Mouse (Mus musculus) hindbrain, embryonic 15.5 days (tissue): Measurements from ENCODE around the gene Kdm2a. TPM values are rescaled to one million over a fixed set of nuclear protein-coding genes. Genes with fewer than 3 reads are reported as not detected.

Experiments used
- ATAC-seq: fragments of 200-750 bp; cut with Nextera tagmentation; 2 replicates; pipeline ENCODE4 v1.8.0; 2017; ENCODE audit warnings: low read depth, moderate number of reproducible peaks, moderate TSS enrichment; ENCODE audit not compliant: low FRiP score
- H3K27ac ChIP-seq: fragments of 300-500 bp; sonication (generic); replicated peaks from 2 replicates; pipeline ENCODE4 v1.5.1; 2015; ENCODE audit warnings: mild to moderate bottlenecking, inconsistent platforms
- H3K27me3 ChIP-seq: fragments of 300-500 bp; sonication (generic); 2 replicates; pipeline ENCODE4 v1.6.1; 2015; ENCODE audit warnings: control low read depth, inconsistent platforms
- H3K36me3 ChIP-seq: fragments of 300-500 bp; sonication (generic); 2 replicates; pipeline ENCODE4 v1.6.1; 2015; ENCODE audit warnings: control low read depth, inconsistent platforms
- H3K4me1 ChIP-seq: fragments of 300-500 bp; sonication (generic); replicated peaks from 2 replicates; pipeline ENCODE4 v1.6.1; 2015; ENCODE audit warnings: control low read depth, inconsistent platforms
- H3K4me2 ChIP-seq: fragments of 300-500 bp; sonication (generic); 2 replicates; pipeline ENCODE4 v1.6.1; 2015; ENCODE audit warnings: moderate library complexity, mild to moderate bottlenecking, inconsistent platforms
- H3K4me3 ChIP-seq: fragments of 300-500 bp; sonication (generic); 2 replicates; pipeline ENCODE4 v1.5.1; 2015; ENCODE audit warnings: mild to moderate bottlenecking, inconsistent platforms
- H3K9ac ChIP-seq: fragments of 300-500 bp; sonication (generic); 2 replicates; pipeline ENCODE4 v1.6.1; 2015; ENCODE audit warnings: inconsistent platforms
- H3K9me3 ChIP-seq: fragments of 300-500 bp; sonication (generic); 2 replicates; pipeline ENCODE4 v1.6.1; 2016; ENCODE audit warnings: control low read depth, inconsistent platforms
- WGBS: fragments of 180-500 bp; shearing (Covaris S2); methylation state at CpG from one replicate; pipeline ENCODE4 v1.1.7; 2015; 5-methylcytosine and 5-hydroxymethylcytosine counted together
- polyA plus RNA-seq: library from polyadenylated mRNA; unstranded; fragments of >200 nt; fragmentation: Nextera tagmentation; extraction: Ambion mirVana; gene quantifications from 2 replicates; pipeline ENCODE4 v1.2.1, GENCODE M21; 2015

Kdm2a gene
- polyA plus RNA-seq: 32.7 and 36.3 TPM in 2 replicates

GRCm38 (mm10) chr19:4397798-4398629 is at the start of gene Kdm2a:
Gene Kdm2a (minus strand): TSS chr19:4398285.
- Histone ChIP-seq H3K4me3 (peak within 1 kb of the TSS; percentile 96), H3K27ac (peak within 1 kb of the TSS; percentile 89), H3K9me3 (no peaks in the 10 kb centered on the region), H3K4me1 (peaks cover 30% of the 10 kb centered on the region), H3K4me2 (peak within 1 kb of the TSS; percentile 91), H3K36me3 (no peaks in the 10 kb centered on the region), H3K27me3 (no peaks in the 10 kb centered on the region), H3K9ac (peak within 1 kb of the TSS; percentile 67)
- peak; percentile 59 for ATAC-seq
- under 1% methylated on average over 71 of the region's 82 CpGs for WGBS

- Histone ChIP-seq H3K4me1 (no peaks in the 10 kb centered on the region; the same call in 1 of the 2 replicates), H3K4me3 (no peak overlapping the region), H3K9ac (no peak overlapping the region), H3K27ac (no peak overlapping the region), H3K9me3 (no peaks in the 10 kb centered on the region), H3K36me3 (no peaks in the 10 kb centered on the region), H3K27me3 (no peaks in the 10 kb centered on the region), H3K4me2 (no peak overlapping the region)
- ATAC-seq: no peak
- WGBS: 91% methylated on average over 9 of the region's 9 CpGs
Measured at GRCm38 (mm10) chr19:4447445-4447844, 49.4 kb upstream of the Kdm2a start.

- Histone ChIP-seq H3K9ac (no peak overlapping the region), H3K4me2 (no peak overlapping the region), H3K36me3 (no peaks in the 10 kb centered on the region), H3K4me3 (no peak overlapping the region), H3K4me1 (peaks cover 6% of the 10 kb centered on the region), H3K9me3 (no peaks in the 10 kb centered on the region), H3K27me3 (no peaks in the 10 kb centered on the region), H3K27ac (no peak overlapping the region)
- ATAC-seq: no peak
- WGBS: 88% methylated on average over 8 of the region's 8 CpGs
Measured at GRCm38 (mm10) chr19:4446661-4447420, 48.8 kb upstream of the Kdm2a start.

GRCm38 (mm10) chr19:4442408-4442807 is 44.3 kb upstream of the Kdm2a start:
- H3K9me3 ChIP-seq: no peaks in the 10 kb centered on the region
- H3K27ac ChIP-seq: peak overlapping the region; percentile 59
- H3K4me1 ChIP-seq: peaks cover 24% of the 10 kb centered on the region
- no peak overlapping the region for H3K9ac ChIP-seq
- H3K27me3 ChIP-seq: peaks cover 23% of the 10 kb centered on the region
- ATAC-seq: 0 out of 2 replicates have a peak, but pooled peaks have one; percentile 31
- 16% methylated on average over 3 of the region's 3 CpGs for WGBS
- no peak overlapping the region for H3K4me2 ChIP-seq
- no peak overlapping the region for H3K4me3 ChIP-seq
- no peaks in the 10 kb centered on the region for H3K36me3 ChIP-seq

GRCm38 (mm10) chr19:4441621-4442161 is 43.6 kb upstream of the Kdm2a start:
- Histone ChIP-seq H3K4me1 (peaks cover 24% of the 10 kb centered on the region), H3K9ac (no peak overlapping the region), H3K4me3 (no peak overlapping the region), H3K4me2 (no peak overlapping the region), H3K27me3 (peaks cover 23% of the 10 kb centered on the region), H3K27ac (peak overlapping the region; percentile 59), H3K36me3 (no peaks in the 10 kb centered on the region), H3K9me3 (no peaks in the 10 kb centered on the region)
- 29% methylated on average over 10 of the region's 10 CpGs for WGBS
- ATAC-seq: peak; percentile 40; the same call in 1 of the 2 replicates

GRCm38 (mm10) chr19:4441090-4441591 is 43.1 kb upstream of the Kdm2a start:
- ATAC-seq: no peak
- Histone ChIP-seq H3K27me3 (peaks cover 23% of the 10 kb centered on the region), H3K27ac (no peak overlapping the region; the same call in 1 of the 2 replicates), H3K9me3 (no peaks in the 10 kb centered on the region), H3K9ac (no peak overlapping the region), H3K4me3 (no peak overlapping the region), H3K4me1 (peaks cover 24% of the 10 kb centered on the region), H3K36me3 (no peaks in the 10 kb centered on the region), H3K4me2 (no peak overlapping the region)
- WGBS: 24% methylated on average over 6 of the region's 6 CpGs

- no peaks in the 10 kb centered on the region for H3K9me3 ChIP-seq
- no peak overlapping the region; the same call in 1 of the 2 replicates for H3K4me2 ChIP-seq
- no peak overlapping the region for H3K4me3 ChIP-seq
- peaks cover 24% of the 10 kb centered on the region for H3K4me1 ChIP-seq
- ATAC-seq: no peak
- no peak overlapping the region for H3K27ac ChIP-seq
- no peak overlapping the region for H3K9ac ChIP-seq
- H3K36me3 ChIP-seq: no peaks in the 10 kb centered on the region
- 13% methylated on average over 8 of the region's 8 CpGs for WGBS
- H3K27me3 ChIP-seq: peaks cover 23% of the 10 kb centered on the region
Measured at GRCm38 (mm10) chr19:4440222-4440621, 42.1 kb upstream of the Kdm2a start.

GRCm38 (mm10) chr19:4439161-4439801 is 41.2 kb upstream of the Kdm2a start, which contains the start of gene Rhod:
Gene Rhod (minus strand): TSS chr19:4439432.
- H3K36me3 ChIP-seq: no peaks in the 10 kb centered on the region
- 0 out of 2 replicates have a peak, but pooled peaks have one; percentile 16 for ATAC-seq
- WGBS: under 1% methylated on average over 49 of the region's 51 CpGs
- peak within 1 kb of the TSS; percentile 90 for H3K4me2 ChIP-seq
- no peak within 1 kb of the TSS for H3K27ac ChIP-seq
- peaks cover 24% of the 10 kb centered on the region for H3K4me1 ChIP-seq
- peaks cover 23% of the 10 kb centered on the region for H3K27me3 ChIP-seq
- no peaks in the 10 kb centered on the region for H3K9me3 ChIP-seq
- peak within 1 kb of the TSS; percentile 44 for H3K9ac ChIP-seq
- H3K4me3 ChIP-seq: peak within 1 kb of the TSS; percentile 44

GRCm38 (mm10) chr19:4438791-4439160 is 40.7 kb upstream of the Kdm2a start:
- H3K4me1 ChIP-seq: peaks cover 24% of the 10 kb centered on the region
- no peaks in the 10 kb centered on the region for H3K9me3 ChIP-seq
- H3K9ac ChIP-seq: peak overlapping the region; percentile 44
- peak overlapping the region; percentile 90 for H3K4me2 ChIP-seq
- 8% methylated on average over 8 of the region's 8 CpGs for WGBS
- no peaks in the 10 kb centered on the region for H3K36me3 ChIP-seq
- H3K27me3 ChIP-seq: peaks cover 23% of the 10 kb centered on the region
- H3K4me3 ChIP-seq: peak overlapping the region; percentile 44
- no peak for ATAC-seq
- no peak overlapping the region for H3K27ac ChIP-seq

- WGBS: 74% methylated on average over 6 of the region's 6 CpGs
- Histone ChIP-seq H3K9ac (no peak overlapping the region), H3K27ac (no peak overlapping the region), H3K4me1 (peaks cover 24% of the 10 kb centered on the region), H3K4me2 (no peak overlapping the region; the same call in 1 of the 2 replicates), H3K4me3 (no peak overlapping the region), H3K36me3 (no peaks in the 10 kb centered on the region), H3K27me3 (peaks cover 23% of the 10 kb centered on the region), H3K9me3 (no peaks in the 10 kb centered on the region)
- no peak for ATAC-seq
Measured at GRCm38 (mm10) chr19:4437886-4438285, 39.8 kb upstream of the Kdm2a start.

- Histone ChIP-seq H3K4me3 (no peak overlapping the region), H3K27me3 (peaks cover 23% of the 10 kb centered on the region), H3K4me1 (peaks cover 15% of the 10 kb centered on the region), H3K4me2 (no peak overlapping the region), H3K9me3 (no peaks in the 10 kb centered on the region), H3K9ac (no peak overlapping the region), H3K27ac (no peak overlapping the region), H3K36me3 (no peaks in the 10 kb centered on the region)
- WGBS: 99% methylated on average over 3 of the region's 3 CpGs
- ATAC-seq: no peak
Measured at GRCm38 (mm10) chr19:4436254-4436653, 38.2 kb upstream of the Kdm2a start.
